Mouse (Mus musculus) liver, adult 2 months (tissue): Measurements from ENCODE around the gene Psmd13.

Source experiments
- CTCF ChIP-seq: fragments of 200-500 bp; IDR thresholded peaks from 2 replicates; pipeline ENCODE4 v1.5.1; 2011; ENCODE audit warnings: low read depth, low read length, control low read depth
- POLR2A ChIP-seq: fragments of 200-500 bp; IDR thresholded peaks from 2 replicates; pipeline ENCODE4 v1.6.1; 2011; ENCODE audit warnings: low read length, control low read depth; ENCODE audit not compliant: insufficient read depth; ENCODE audit errors: extremely low read depth

GRCm38 (mm10) chr7:140855181-140855580, 26.6 kb upstream of the Psmd13 start:
- TF ChIP-seq POLR2A (no peak), CTCF (no peak)
